Mouse (Mus musculus) heart, adult 2 months (tissue): ENCODE data around the gene Tmem165.

Experiments
- CTCF ChIP-seq: fragments of 200-600 bp; IDR thresholded peaks from 2 replicates; pipeline ENCODE4 v1.8.1; 2022; ENCODE audit warnings: antibody characterized with exemption, mild to moderate bottlenecking, moderate library complexity
- EP300 ChIP-seq: fragments of 200-500 bp; IDR thresholded peaks from 2 replicates; pipeline ENCODE4 v1.6.1; 2011; ENCODE audit warnings: low read depth, low read length, control low read depth; ENCODE audit not compliant: insufficient read depth
- POLR2A ChIP-seq: fragments of 200-500 bp; IDR thresholded peaks from 2 replicates; pipeline ENCODE4 v1.6.1; 2011; ENCODE audit warnings: mild to moderate bottlenecking, low read depth, low read length, control low read depth; ENCODE audit not compliant: insufficient read depth

DNA sequence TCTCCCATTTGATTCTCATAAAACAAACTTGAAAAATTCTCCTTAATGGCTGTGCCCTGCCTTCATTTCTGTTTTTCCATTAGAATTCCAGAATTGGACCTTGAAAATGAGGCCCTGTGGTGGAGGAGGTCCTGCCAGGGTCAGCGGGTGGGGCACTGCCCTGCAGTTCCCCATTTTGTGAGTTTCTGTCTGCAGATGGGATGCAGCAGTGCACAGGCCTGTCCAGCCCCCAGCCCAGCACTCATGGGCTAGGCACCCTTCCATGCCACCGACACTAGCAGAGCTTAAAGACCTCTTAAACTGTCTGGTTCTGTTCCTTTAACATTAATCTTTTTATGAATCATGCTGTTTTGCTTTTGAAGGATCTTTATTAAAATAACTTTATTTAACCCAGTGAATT, 22.2 kb downstream of the Tmem165 start:
- TF ChIP-seq POLR2A (no peak), CTCF (no peak), EP300 (no peak)
